26 mouse cellular contexts compared by ENCODE assay signal in the genomic region with DNA sequence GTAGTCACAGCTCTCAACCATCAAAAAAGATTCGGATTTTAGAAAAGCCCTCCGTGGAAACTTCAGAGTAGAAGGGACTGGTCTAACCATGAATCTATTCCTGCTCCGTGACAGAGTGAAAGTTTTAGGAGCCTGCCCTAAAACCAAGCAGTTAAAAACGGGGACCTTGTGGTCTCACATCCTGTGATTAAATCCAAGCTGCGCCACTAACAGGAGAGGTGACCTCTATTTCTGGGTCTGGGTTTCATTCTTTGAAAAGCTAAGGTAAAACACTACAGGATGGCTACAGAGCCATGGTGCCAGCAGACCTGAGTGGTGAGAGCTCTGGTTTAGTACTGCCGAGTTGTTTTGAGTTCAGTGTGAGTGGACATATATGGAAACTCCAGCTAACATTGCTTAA. TPM values are rescaled to one million over a fixed set of nuclear protein-coding genes. Genes with fewer than 3 reads are reported as not detected.
DNase-seq lines count a peak whose midpoint lies in the region; ATAC-seq and TF ChIP-seq lines count a peak whose summit lies in the region.
"Had no signal": no experiment of that assay in that cellular context is flagged by ENCODE, and none has a peak within 500 bp of the region (broad histone marks: within the 10 kb centered on the region; RNA-seq: fewer than 3 reads in every experiment).

No protein-coding gene starts in this region.

- peak; percentile 23 for DNase-seq in heart, adult 11 months
- DNase-seq in heart, postnatal 36 days = no peak
- DNase-seq in CH12.LX (ENCODE audit: extremely low read depth) = no peak
- peak; percentile 50 for DNase-seq in induced T-regulatory cell, adult 2 months (ENCODE audit: low read depth)
- DNase-seq in forebrain, embryonic 14.5 days (ENCODE audit: low spot score) = no peak
- DNase-seq: adrenal gland, postnatal 10 days; adrenal gland, postnatal 36 days; cerebellum, adult 18-20 months; cerebellum, adult 9-10 months; cerebellum, postnatal 14 days; forebrain, postnatal 0 days; gastrocnemius, adult 2 months; gastrocnemius, postnatal 25 days; kidney, adult 11 months had no signal

- H3K9ac ChIP-seq in CH12.LX (ENCODE audit: insufficient read depth, low read depth) = no peak overlapping the region
- H3K9ac ChIP-seq in intestine, embryonic 15.5 days = no peak overlapping the region
- no peak overlapping the region for H3K9ac ChIP-seq in forebrain, embryonic 14.5 days (ENCODE audit: low read length)
- H3K9ac ChIP-seq: forebrain, embryonic 13.5 days; forebrain, postnatal 0 days; hindbrain, embryonic 13.5 days had no signal

- H3K27me3 ChIP-seq in CH12.LX (replicated peaks) = no peaks in the 10 kb centered on the region
- no peaks in the 10 kb centered on the region for H3K27me3 ChIP-seq in intestine, embryonic 15.5 days (replicated peaks)
- H3K27me3 ChIP-seq in forebrain, embryonic 14.5 days (replicated peaks; ENCODE audit: control insufficient read depth, insufficient read depth, low read length) = no peaks in the 10 kb centered on the region
- H3K27me3 ChIP-seq: forebrain, embryonic 13.5 days; hindbrain, embryonic 13.5 days had no signal

- TF ChIP-seq RAD21 in CH12.LX (IDR thresholded peaks at IDR 0.05; ENCODE audit: low read depth, low read length) = no peak

- no peak for TF ChIP-seq POLR2A in CH12.LX (IDR thresholded peaks at IDR 0.05; ENCODE audit: low read depth, low read length)

- TF ChIP-seq EP300 in CH12.LX (IDR thresholded peaks at IDR 0.05; ENCODE audit: low read length) = no peak

- intact Hi-C loops in heart, postnatal 36 days (cut with DNase I) = no loop called here

- TF ChIP-seq CTCF in CH12.LX (conservative IDR thresholded peaks at IDR 0.05 in 1 of 2, IDR thresholded peaks at IDR 0.05 in 1 of 2; ENCODE audit: low read depth in 2 of 2, low read length in 2 of 2) = no peak

- H3K4me3 ChIP-seq in CH12.LX (replicated peaks in 1 of 3; ENCODE audit: low read depth in 2 of 3, low read length in 2 of 3, poor library complexity in 1 of 3) = no peak overlapping the region
- no peak overlapping the region for H3K4me3 ChIP-seq in intestine, embryonic 15.5 days (replicated peaks)
- H3K4me3 ChIP-seq in forebrain, embryonic 14.5 days (ENCODE audit: low read depth, low read length) = no peak overlapping the region
- H3K4me3 ChIP-seq: forebrain, embryonic 10.5 days; forebrain, embryonic 13.5 days; gastrocnemius, adult 2 months; hindbrain, embryonic 10.5 days; hindbrain, embryonic 13.5 days had no signal

- dilution Hi-C loops in CH12.LX (cut with MboI; ENCODE audit: extremely low pct_ligation_motif_present, extremely low pct_unique_long_range_greater_than_20kb, low sequenced_read_pairs) = no loop called here

- no peak for ATAC-seq in intestine, embryonic 15.5 days
- ATAC-seq in forebrain, embryonic 14.5 days = no peak
- ATAC-seq: forebrain, embryonic 13.5 days; forebrain, postnatal 0 days; hindbrain, embryonic 16.5 days had no signal

- H3K27ac ChIP-seq in CH12.LX (ENCODE audit: insufficient read depth, low read depth) = no peak overlapping the region
- no peak overlapping the region for H3K27ac ChIP-seq in intestine, embryonic 15.5 days
- H3K27ac ChIP-seq in forebrain, embryonic 14.5 days (ENCODE audit: low read depth, low read length) = no peak overlapping the region
- H3K27ac ChIP-seq: forebrain, embryonic 10.5 days; forebrain, embryonic 13.5 days; gastrocnemius, adult 2 months; hindbrain, embryonic 10.5 days; hindbrain, embryonic 13.5 days had no signal

- H3K79me2 ChIP-seq in CH12.LX (replicated peaks; ENCODE audit: control insufficient read depth, extremely low read depth, insufficient read depth, poor library complexity, severe bottlenecking) = no peaks in the 10 kb centered on the region

- H3K4me2 ChIP-seq in CH12.LX (ENCODE audit: insufficient read depth, low read depth, poor library complexity, severe bottlenecking) = peak overlapping the region; percentile 55; the same call in 1 of the 2 replicates
- no peak overlapping the region for H3K4me2 ChIP-seq in intestine, embryonic 15.5 days (replicated peaks)
- no peak overlapping the region for H3K4me2 ChIP-seq in forebrain, embryonic 14.5 days (ENCODE audit: low read length)
- H3K4me2 ChIP-seq: forebrain, embryonic 13.5 days; heart, embryonic 11.5 days; hindbrain, embryonic 13.5 days had no signal

- in situ Hi-C loops in CH12.LX (cut with MboI; ENCODE audit: low pct_ligation_motif_present, low pct_unique_long_range_greater_than_20kb, low sequenced_read_pairs) = no loop called here

- H3K9me3 ChIP-seq in CH12.LX (replicated peaks; ENCODE audit: low read length) = no peaks in the 10 kb centered on the region
- H3K9me3 ChIP-seq in intestine, embryonic 15.5 days = no peaks in the 10 kb centered on the region
- H3K9me3 ChIP-seq in forebrain, embryonic 14.5 days (replicated peaks; ENCODE audit: control insufficient read depth, low read length) = no peaks in the 10 kb centered on the region
- H3K9me3 ChIP-seq: forebrain, embryonic 10.5 days; forebrain, embryonic 13.5 days; hindbrain, embryonic 10.5 days; hindbrain, embryonic 13.5 days had no signal

- 83% methylated on average over 6 of the region's 6 CpGs for WGBS in intestine, embryonic 15.5 days
- 88% methylated on average over 6 of the region's 6 CpGs for WGBS in forebrain, embryonic 14.5 days

- H3K4me1 ChIP-seq in CH12.LX (ENCODE audit: control insufficient read depth in 1 of 2, insufficient read depth in 2 of 2) = peaks cover 7 to 22% of the 10 kb centered on the region in 2 experiments
- no peaks in the 10 kb centered on the region for H3K4me1 ChIP-seq in intestine, embryonic 15.5 days (replicated peaks)
- H3K4me1 ChIP-seq in forebrain, embryonic 14.5 days (ENCODE audit: control insufficient read depth, insufficient read depth, low read length) = no peaks in the 10 kb centered on the region
- H3K4me1 ChIP-seq: forebrain, embryonic 10.5 days; forebrain, embryonic 13.5 days; hindbrain, embryonic 10.5 days; hindbrain, embryonic 13.5 days had no signal

- no peaks in the 10 kb centered on the region for H3K36me3 ChIP-seq in CH12.LX (replicated peaks in 1 of 2; ENCODE audit: control insufficient read depth in 1 of 2, insufficient read depth in 1 of 2, low read length in 1 of 2)
- no peaks in the 10 kb centered on the region for H3K36me3 ChIP-seq in intestine, embryonic 15.5 days
- no peaks in the 10 kb centered on the region for H3K36me3 ChIP-seq in forebrain, embryonic 14.5 days (ENCODE audit: control insufficient read depth, insufficient read depth, low read length)
- H3K36me3 ChIP-seq: forebrain, embryonic 10.5 days; hindbrain, embryonic 10.5 days; hindbrain, embryonic 13.5 days had no signal

TF ChIP-seq in CH12.LX, 34 proteins besides CTCF, POLR2A, EP300 and RAD21:
- TF ChIP-seq MEF2A (IDR thresholded peaks at IDR 0.05; ENCODE audit: borderline replicate concordance, low read depth, low read length) = no peak
- TF ChIP-seq ZC3H11A (IDR thresholded peaks at IDR 0.05; ENCODE audit: low read depth, low read length) = no peak
- TF ChIP-seq UBTF (IDR thresholded peaks at IDR 0.05; ENCODE audit: low read depth, low read length) = no peak
- TF ChIP-seq CHD1 (IDR thresholded peaks at IDR 0.05; ENCODE audit: low read depth, low read length) = no peak
- no peak for TF ChIP-seq ZKSCAN1 (IDR thresholded peaks at IDR 0.05; ENCODE audit: borderline replicate concordance, low read depth, low read length)
- TF ChIP-seq IRF4 (IDR thresholded peaks at IDR 0.05; ENCODE audit: low read depth, low read length) = no peak
- TF ChIP-seq SIN3A (IDR thresholded peaks at IDR 0.05; ENCODE audit: low read length) = no peak
- no peak for TF ChIP-seq GABPA (IDR thresholded peaks at IDR 0.05; ENCODE audit: insufficient replicate concordance, low read depth, low read length)
- no peak for TF ChIP-seq ZMIZ1 (IDR thresholded peaks at IDR 0.05; ENCODE audit: low read depth, low read length)
- no peak for TF ChIP-seq MYC (IDR thresholded peaks at IDR 0.05; ENCODE audit: low read depth, low read length)

RNA-seq across cellular contexts. Expression of gene Tnfsf11, which starts 12.4 kb away (rescaled TPM):
- not detected for total RNA-seq in heart, postnatal 36 days (2021)
- total RNA-seq in CH12.LX (2012; rRNA removed) = 0.13 and 0.29 TPM in 2 replicates
- not detected in 2 replicates for total RNA-seq in CH12.LX (2014; rRNA removed)
- not detected in 2 replicates for polyA plus RNA-seq in CH12.LX (2012; ENCODE audit: insufficient read length, low read depth)
- polyA plus RNA-seq in intestine, embryonic 15.5 days (2015; fragmentation: Nextera tagmentation; extraction: Ambion mirVana) = 0.26 and 0.30 TPM in 2 replicates
- polyA plus RNA-seq in forebrain, embryonic 14.5 days (2014; fragmentation: Nextera tagmentation; extraction: Ambion mirVana) = not detected in 2 replicates
- total RNA-seq: adrenal gland, adult 18-20 months; gastrocnemius, adult 2 months; gastrocnemius, postnatal 25 days; heart, adult 8-10 months; heart, postnatal 25 days had no signal
- polyA plus RNA-seq: gonadal fat pad, adult 2 months; hindbrain, embryonic 13.5 days; hindbrain, embryonic 16.5 days; intestine, embryonic 14.5 days had no signal

Comparison
In these comparisons a context has a peak if more than half of its experiments do, and no peak if none do; other contexts are left out.
1. DNase-seq: peak in heart, adult 11 months (single experiment) and induced T-regulatory cell, adult 2 months (single experiment); none in heart, postnatal 36 days (0 of 2), CH12.LX (single experiment) and forebrain, embryonic 14.5 days (single experiment).